Mouse (Mus musculus) embryonic facial prominence, embryonic 14.5 days (tissue): ENCODE measurements around the gene Ribc1. TPM values are rescaled to one million over a fixed set of nuclear protein-coding genes. Genes with fewer than 3 reads are reported as not detected.
A peak's percentile ranks its signal among the peaks of the same experiment; 100 is the strongest.

Experiments used
- ATAC-seq: fragments of 200-750 bp; cut with Nextera tagmentation; 2 replicates; pipeline ENCODE4 v1.8.0; 2017; ENCODE audit warnings: low read depth, moderate number of reproducible peaks, moderate TSS enrichment
- DNase-seq: peaks from one replicate; pipeline ENCODE4 v3.0.0-alpha.2; 2015; ENCODE audit warnings: low spot score
- H3K27ac ChIP-seq: fragments of 300-500 bp; sonication (generic); replicated peaks from 2 replicates; pipeline ENCODE4 v1.5.1; 2014; ENCODE audit warnings: low read depth, mild to moderate bottlenecking, low read length, moderate library complexity
- H3K27me3 ChIP-seq: fragments of 300-500 bp; sonication (generic); replicated peaks from 2 replicates; pipeline ENCODE4 v1.6.1; 2014; ENCODE audit warnings: low read length; ENCODE audit not compliant: control insufficient read depth, insufficient read depth
- H3K36me3 ChIP-seq: fragments of 300-500 bp; sonication (generic); 2 replicates; pipeline ENCODE4 v1.6.1; 2014; ENCODE audit warnings: low read length, mixed read lengths; ENCODE audit not compliant: control insufficient read depth, insufficient read depth
- H3K4me1 ChIP-seq: fragments of 300-500 bp; sonication (generic); 2 replicates; pipeline ENCODE4 v1.6.1; 2014; ENCODE audit warnings: antibody characterized with exemption, low read length; ENCODE audit not compliant: control insufficient read depth, insufficient read depth
- H3K4me2 ChIP-seq: fragments of 300-500 bp; sonication (generic); 2 replicates; pipeline ENCODE4 v1.6.1; 2014; ENCODE audit warnings: low read depth, mild to moderate bottlenecking, low read length, moderate library complexity, mixed read lengths
- H3K4me3 ChIP-seq: fragments of 300-500 bp; sonication (generic); 2 replicates; pipeline ENCODE4 v1.5.1; 2014; ENCODE audit warnings: low read depth, mild to moderate bottlenecking, low read length
- H3K9ac ChIP-seq: fragments of 300-500 bp; sonication (generic); 2 replicates; pipeline ENCODE4 v1.6.1; 2014; ENCODE audit warnings: low read depth, mild to moderate bottlenecking, low read length, moderate library complexity, mixed read lengths
- H3K9me3 ChIP-seq: fragments of 300-500 bp; sonication (generic); 2 replicates; pipeline ENCODE4 v1.6.1; 2016; ENCODE audit warnings: low read length; ENCODE audit not compliant: control insufficient read depth
- WGBS: fragments of 180-500 bp; shearing (Covaris S2); extraction: QIAGEN DNeasy Blood & Tissue Kit; methylation state at CpG from one replicate; pipeline ENCODE4 v1.1.7; 2014; 5-methylcytosine and 5-hydroxymethylcytosine counted together
- polyA plus RNA-seq: library from polyadenylated mRNA; unstranded; fragments of >200 nt; fragmentation: Nextera tagmentation; extraction: Ambion mirVana; gene quantifications from 2 replicates; pipeline ENCODE4 v1.2.1, GENCODE M21; 2014

Gene Ribc1
- 3.2 and 4.6 TPM in 2 replicates for polyA plus RNA-seq

GRCm38 (mm10) chrX:152016151-152017145 is at the start of gene Ribc1, which contains the start of gene Smc1a:
Gene Ribc1, minus strand, starts transcription at chrX:152016295.
Gene Smc1a, plus strand, starts transcription at chrX:152016428.
- peak; percentile 99 for ATAC-seq
- WGBS = 19% methylated on average over 57 of the region's 64 CpGs
- H3K27me3 ChIP-seq = peaks cover 26% of the 10 kb centered on the region

GRCm38 (mm10) chrX:152065674-152066073 is 49.6 kb upstream of the Ribc1 start:
- DNase-seq (no peak), ATAC-seq (no peak)
- Histone ChIP-seq H3K27me3 (peaks cover 54% of the 10 kb centered on the region), H3K9ac (no peak overlapping the region), H3K4me2 (no peak overlapping the region), H3K27ac (no peak overlapping the region), H3K4me1 (no peaks in the 10 kb centered on the region), H3K4me3 (no peak overlapping the region), H3K9me3 (no peaks in the 10 kb centered on the region), H3K36me3 (peaks cover 21% of the 10 kb centered on the region)
- WGBS = 74% methylated on average over 2 of the region's 2 CpGs

More at GRCm38 (mm10) chrX:152016151-152017145, at the start of gene Ribc1, which contains the start of gene Smc1a:
- Histone ChIP-seq H3K36me3 (no peaks in the 10 kb centered on the region), H3K27ac (peak within 1 kb of the TSS; percentile 95), H3K4me3 (peak within 1 kb of the TSS; percentile 59), H3K9ac (peak within 1 kb of the TSS; percentile 74), H3K9me3 (no peaks in the 10 kb centered on the region), H3K4me1 (no peaks in the 10 kb centered on the region), H3K4me2 (peak within 1 kb of the TSS; percentile 58)
- peak; percentile 97 for DNase-seq

DNA sequence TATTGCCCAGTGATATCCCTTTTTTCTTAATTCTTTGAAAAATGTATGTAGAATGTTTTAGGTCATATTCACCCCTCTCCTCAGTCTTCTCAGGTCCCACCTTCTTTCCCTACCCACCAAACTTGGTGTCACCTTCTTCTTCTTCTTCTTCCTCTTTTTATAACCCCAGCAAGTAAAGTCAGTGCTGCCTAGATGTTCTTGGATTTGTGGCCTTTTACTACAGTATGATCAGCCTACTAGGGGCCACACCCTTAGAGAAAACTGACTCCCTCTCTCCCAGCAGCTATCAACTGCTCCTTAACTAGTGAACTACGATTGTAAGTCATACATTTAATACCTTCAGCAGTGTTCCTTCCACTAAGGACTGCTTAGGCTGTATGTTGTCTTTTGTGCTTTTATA is 38.0 kb upstream of the Ribc1 start:
- no peak for DNase-seq
- H3K27me3 ChIP-seq = peaks cover 21% of the 10 kb centered on the region
- no peak for ATAC-seq
- no peak overlapping the region for H3K4me3 ChIP-seq
- H3K4me1 ChIP-seq = no peaks in the 10 kb centered on the region
- H3K36me3 ChIP-seq = peaks cover 22% of the 10 kb centered on the region; the same call in 1 of the 2 replicates
- 75% methylated on average over 1 of the region's 1 CpGs for WGBS
- H3K4me2 ChIP-seq = no peak overlapping the region
- no peaks in the 10 kb centered on the region for H3K9me3 ChIP-seq
- no peak overlapping the region for H3K27ac ChIP-seq
- no peak overlapping the region for H3K9ac ChIP-seq

DNA sequence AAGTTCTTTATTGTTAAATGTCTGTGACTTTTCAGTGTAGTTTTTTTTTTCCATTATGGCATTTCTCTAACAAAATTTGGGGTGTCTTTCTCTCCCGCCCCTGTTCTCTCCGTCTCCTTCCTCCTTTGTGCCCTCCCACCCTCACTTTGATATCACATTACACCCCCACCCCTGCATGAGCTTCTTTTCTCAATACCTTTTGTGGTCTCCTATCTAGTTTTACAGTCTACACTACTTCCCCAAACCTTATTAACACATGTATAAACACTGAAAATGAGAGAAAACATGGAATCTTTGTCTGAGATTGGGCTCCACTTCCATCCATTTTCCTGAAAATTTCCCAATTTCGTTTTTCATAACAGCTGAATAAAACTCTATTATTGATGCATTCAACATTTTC is 36.5 kb upstream of the Ribc1 start:
- peaks cover 27% of the 10 kb centered on the region for H3K27me3 ChIP-seq
- 67% methylated on average over 3 of the region's 3 CpGs for WGBS
- no peak for ATAC-seq

GRCm38 (mm10) chrX:152047230-152047629 is 31.1 kb upstream of the Ribc1 start:
- ATAC-seq = no peak
- Histone ChIP-seq H3K27ac (no peak overlapping the region), H3K9me3 (no peaks in the 10 kb centered on the region), H3K4me3 (no peak overlapping the region), H3K27me3 (peaks cover 29% of the 10 kb centered on the region), H3K4me2 (no peak overlapping the region), H3K36me3 (peaks cover 35% of the 10 kb centered on the region), H3K9ac (no peak overlapping the region), H3K4me1 (no peaks in the 10 kb centered on the region)
- DNase-seq = no peak

More for the DNA sequence above, 36.5 kb upstream of the Ribc1 start:
- Histone ChIP-seq H3K9ac (no peak overlapping the region), H3K9me3 (no peaks in the 10 kb centered on the region), H3K4me1 (no peaks in the 10 kb centered on the region), H3K27ac (no peak overlapping the region), H3K4me2 (no peak overlapping the region), H3K4me3 (no peak overlapping the region), H3K36me3 (peaks cover 23% of the 10 kb centered on the region)
- no peak for DNase-seq

- DNase-seq (no peak), ATAC-seq (no peak)
- Histone ChIP-seq H3K4me3 (no peak overlapping the region), H3K27me3 (peaks cover 26% of the 10 kb centered on the region), H3K9me3 (no peaks in the 10 kb centered on the region), H3K27ac (no peak overlapping the region), H3K36me3 (peaks cover 43% of the 10 kb centered on the region), H3K4me2 (no peak overlapping the region), H3K4me1 (no peaks in the 10 kb centered on the region), H3K9ac (no peak overlapping the region)
Measured at GRCm38 (mm10) chrX:152039865-152040264, 23.8 kb upstream of the Ribc1 start.

DNA sequence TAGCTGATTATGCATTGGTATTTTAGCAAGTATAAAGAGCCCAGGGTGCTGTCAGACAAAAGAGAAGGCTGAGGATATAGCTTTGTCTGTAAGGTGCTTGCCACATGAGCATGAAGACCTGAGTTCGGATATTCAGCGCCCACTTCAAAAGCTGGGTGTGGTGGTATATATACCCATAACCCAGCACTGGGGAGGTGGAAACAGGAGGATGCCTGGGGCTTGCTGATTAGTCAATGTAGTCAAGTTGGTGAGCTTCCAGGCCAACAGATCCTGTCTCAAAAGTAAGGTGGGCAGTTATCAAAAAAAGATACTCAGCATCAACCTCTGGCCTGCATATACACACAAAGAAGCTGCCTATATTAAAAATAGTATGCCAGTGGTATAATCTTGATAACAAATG is 3.2 kb upstream of the Ribc1 start:
- H3K9me3 ChIP-seq = no peaks in the 10 kb centered on the region
- peaks cover 32% of the 10 kb centered on the region for H3K27me3 ChIP-seq
- H3K4me1 ChIP-seq = no peaks in the 10 kb centered on the region
- WGBS = 90% methylated on average over 2 of the region's 2 CpGs
- ATAC-seq = no peak
- H3K9ac ChIP-seq = no peak overlapping the region
- 0 out of 2 replicates have a peak, but pooled peaks cover 12% of the 10 kb centered on the region for H3K36me3 ChIP-seq
- H3K27ac ChIP-seq = no peak overlapping the region
- H3K4me2 ChIP-seq = no peak overlapping the region
- no peak for DNase-seq
- no peak overlapping the region for H3K4me3 ChIP-seq

GRCm38 (mm10) chrX:152017186-152017585 is 1.1 kb upstream of the Ribc1 start:
- 26% methylated on average over 14 of the region's 14 CpGs for WGBS
- H3K27me3 ChIP-seq = peaks cover 28% of the 10 kb centered on the region
- peak overlapping the region; percentile 95 for H3K27ac ChIP-seq
- no peaks in the 10 kb centered on the region for H3K4me1 ChIP-seq
- H3K4me3 ChIP-seq = peak overlapping the region; percentile 59
- ATAC-seq (no peak), DNase-seq (no peak)
- H3K36me3 ChIP-seq = no peaks in the 10 kb centered on the region
- no peaks in the 10 kb centered on the region for H3K9me3 ChIP-seq
- peak overlapping the region; percentile 58 for H3K4me2 ChIP-seq
- peak overlapping the region; percentile 74 for H3K9ac ChIP-seq
